Mouse (Mus musculus) testis, adult 2 months (tissue): ENCODE results near the gene Hagh.

Source experiments
- CTCF ChIP-seq: fragments of 200-500 bp; IDR thresholded peaks from 2 replicates; pipeline ENCODE4 v1.5.1; 2012; ENCODE audit warnings: low read depth, mild to moderate bottlenecking, inconsistent platforms, low read length, moderate library complexity; ENCODE audit not compliant: control insufficient read depth, insufficient read depth, insufficient replicate concordance
- POLR2A ChIP-seq: fragments of 200-500 bp; IDR thresholded peaks from 2 replicates; pipeline ENCODE4 v1.6.1; 2012; ENCODE audit warnings: low read depth, mild to moderate bottlenecking, inconsistent platforms, low read length, moderate library complexity; ENCODE audit not compliant: control insufficient read depth

DNA sequence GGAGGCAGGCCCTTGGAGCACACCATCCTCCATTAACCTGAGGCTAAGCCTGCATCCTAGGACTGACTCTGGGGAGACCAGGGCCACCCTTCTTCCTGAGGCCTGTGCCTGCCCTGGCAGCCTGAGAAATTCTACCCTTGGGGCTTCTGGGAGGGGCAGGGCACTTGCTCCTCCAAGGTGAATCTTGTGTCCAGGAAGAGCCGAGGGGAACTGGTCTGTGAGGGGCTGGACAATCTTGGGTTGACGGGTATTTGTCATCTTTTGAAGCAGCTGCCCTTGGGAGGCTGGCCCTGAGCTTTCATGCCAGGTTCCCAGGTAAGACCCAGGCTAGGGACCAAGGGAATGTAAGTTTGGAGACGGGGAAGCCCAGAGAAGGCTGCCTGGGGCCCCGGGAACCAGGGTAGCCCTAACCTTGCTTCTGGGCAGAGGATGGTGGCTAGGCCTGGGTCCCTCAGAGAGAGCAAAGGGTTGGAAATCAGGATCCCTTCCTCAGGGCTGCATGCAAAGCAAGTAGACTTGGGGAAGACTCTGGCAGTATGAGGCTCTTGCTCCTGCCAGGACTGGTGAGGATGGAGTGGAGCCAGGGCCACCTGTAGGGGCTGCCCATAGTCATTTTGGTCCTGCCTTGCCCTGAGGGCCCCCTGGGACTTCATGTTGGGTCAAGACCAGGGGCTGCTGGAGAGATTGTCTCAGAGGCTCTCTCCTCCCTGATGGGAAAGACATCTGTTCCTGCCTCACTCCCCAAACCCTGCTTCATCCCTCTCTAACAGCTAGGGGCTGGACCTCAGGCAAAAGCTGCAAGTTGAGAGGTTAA lies 58.3 kb downstream of the Hagh start:
- TF ChIP-seq CTCF (no peak), POLR2A (no peak)
